Mouse (Mus musculus) B cell, adult 2 months (primary cell): ENCODE measurements around the gene Rpl3l.
A peak's percentile ranks its signal among the peaks of the same experiment; 100 is the strongest.

Experiments
- DNase-seq, 2 experiments: peaks; one replicate each; pipeline ENCODE4 v3.0.0; 2022

Rpl3l gene

GRCm38 (mm10) chr17:24743896-24744295 is 16.3 kb downstream of the Rpl3l start:
- DNase-seq = no peak

GRCm38 (mm10) chr17:24744381-24744780 is 16.8 kb downstream of the Rpl3l start:
- no peak for DNase-seq

DNA sequence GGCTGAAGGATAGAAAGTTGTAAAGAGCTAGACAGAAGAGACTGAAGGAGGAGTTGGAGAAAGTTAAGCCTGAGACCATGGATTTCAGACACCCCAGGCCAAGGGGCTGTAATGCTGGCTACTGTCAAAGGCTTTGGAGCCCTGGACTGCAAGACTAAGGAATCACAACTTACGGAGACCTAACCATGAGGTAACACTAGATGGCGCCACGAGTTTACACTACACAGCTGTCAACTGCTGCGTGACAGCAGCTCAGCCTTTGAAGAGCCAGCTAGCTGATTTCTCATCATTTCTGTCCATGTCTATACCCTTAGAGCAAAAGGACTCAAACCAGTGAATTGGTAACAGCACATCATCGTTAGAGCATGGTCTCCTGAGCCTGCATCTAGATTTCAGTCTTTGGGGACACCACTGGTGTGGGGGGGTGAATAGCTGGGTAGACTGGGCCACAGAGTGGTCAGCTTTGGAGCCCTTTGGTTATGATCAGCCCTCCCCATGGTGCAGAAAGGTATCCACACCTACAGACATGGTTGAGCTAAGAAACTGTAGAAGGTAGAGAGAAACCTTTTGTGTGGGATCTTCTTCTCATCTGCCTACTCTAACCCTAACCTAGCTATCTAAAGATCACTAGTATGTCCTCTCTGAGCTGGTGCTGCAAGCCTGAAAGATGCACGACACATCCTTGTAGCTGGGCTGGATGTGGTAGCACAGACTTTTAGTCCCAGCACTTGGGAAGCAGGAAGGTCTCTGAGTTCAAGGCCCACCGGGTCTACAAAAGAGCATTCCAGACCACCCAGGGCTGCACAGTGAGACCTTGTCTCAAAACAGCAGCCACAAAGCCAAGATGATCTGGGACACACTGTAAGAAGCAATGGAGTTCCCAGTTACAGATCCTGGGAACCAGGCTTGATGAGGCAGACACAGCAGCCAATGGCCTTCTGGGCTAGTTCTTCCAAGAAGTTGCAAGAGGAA is 18.2 kb downstream of the Rpl3l start:
- peak; percentile 85 to 88 for DNase-seq

- no peak for DNase-seq
These were observed 19.4 kb downstream of the Rpl3l start for GRCm38 (mm10) chr17:24746986-24747385.

GRCm38 (mm10) chr17:24751528-24751927 is 23.9 kb downstream of the Rpl3l start:
- no peak for DNase-seq

- DNase-seq = peak; percentile 33 to 37
These were observed 25.1 kb downstream of the Rpl3l start, which contains the start of gene Hs3st6 for GRCm38 (mm10) chr17:24752415-24753394. Gene Hs3st6 (plus strand): TSS chr17:24752988.

DNA sequence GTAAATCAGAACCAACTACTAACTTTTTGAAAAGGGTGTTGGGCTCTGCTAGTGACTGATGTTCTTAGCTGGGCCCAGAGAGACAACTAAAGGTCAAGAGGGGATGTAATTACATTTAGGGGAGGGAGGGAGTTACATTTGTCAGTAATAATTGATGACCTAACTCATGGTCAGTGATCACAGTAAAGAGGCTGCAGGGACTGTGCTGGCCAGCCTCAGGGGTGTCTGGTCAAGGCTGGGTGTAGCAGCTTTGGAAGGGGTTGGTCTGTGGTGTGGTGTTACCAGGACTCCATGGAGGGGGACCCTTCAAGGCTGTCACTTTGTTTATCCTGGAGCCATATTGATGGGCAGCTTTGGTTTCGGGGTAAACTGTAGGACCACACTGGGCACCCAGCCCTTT is 29.8 kb downstream of the Rpl3l start:
- DNase-seq = no peak

DNA sequence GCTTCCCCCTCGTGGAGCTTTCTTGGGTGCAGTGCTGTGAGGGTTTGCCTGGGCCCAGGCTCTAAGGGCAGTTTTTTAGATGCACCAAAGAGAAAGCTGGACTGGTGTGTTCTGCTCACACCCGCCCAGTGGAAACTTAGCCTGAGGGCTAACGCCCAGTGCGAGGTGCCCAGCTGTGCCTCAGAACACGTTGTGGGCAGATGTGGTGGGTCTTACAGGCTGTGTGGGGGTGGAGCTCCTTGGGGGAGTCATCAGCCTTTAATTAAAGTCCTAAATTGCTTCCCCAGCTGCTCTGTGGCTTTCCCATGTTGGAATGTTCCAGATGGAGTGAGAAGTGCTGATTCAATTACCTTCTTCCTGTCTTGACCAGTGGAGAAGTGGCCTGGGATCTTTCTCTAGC is 33.5 kb downstream of the Rpl3l start:
- no peak for DNase-seq

GRCm38 (mm10) chr17:24765016-24765905 is 37.6 kb downstream of the Rpl3l start:
- no peak for DNase-seq

- no peak for DNase-seq
These were observed 38.8 kb downstream of the Rpl3l start for GRCm38 (mm10) chr17:24766266-24766875.

DNA sequence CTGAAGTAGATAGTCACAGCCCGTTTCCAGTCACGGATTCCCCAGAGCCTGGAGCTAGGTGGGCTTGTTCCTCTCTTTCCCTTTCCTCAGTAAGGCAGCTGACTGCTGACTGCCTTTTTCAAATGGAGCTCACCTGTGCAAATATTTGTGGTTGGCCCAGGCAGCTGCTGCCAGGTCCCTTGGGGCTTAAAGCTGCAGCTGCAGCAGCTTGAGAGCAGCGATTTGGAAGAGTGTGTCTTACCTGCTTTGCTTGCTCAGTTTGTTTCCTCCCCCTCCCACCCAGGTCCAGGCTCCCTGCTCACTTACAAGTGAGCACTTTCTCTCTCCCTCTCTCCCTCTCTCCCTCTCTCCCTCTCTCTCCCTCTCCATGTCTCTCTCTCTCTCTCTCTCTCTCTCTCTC is 41.5 kb downstream of the Rpl3l start:
- no peak for DNase-seq

DNA sequence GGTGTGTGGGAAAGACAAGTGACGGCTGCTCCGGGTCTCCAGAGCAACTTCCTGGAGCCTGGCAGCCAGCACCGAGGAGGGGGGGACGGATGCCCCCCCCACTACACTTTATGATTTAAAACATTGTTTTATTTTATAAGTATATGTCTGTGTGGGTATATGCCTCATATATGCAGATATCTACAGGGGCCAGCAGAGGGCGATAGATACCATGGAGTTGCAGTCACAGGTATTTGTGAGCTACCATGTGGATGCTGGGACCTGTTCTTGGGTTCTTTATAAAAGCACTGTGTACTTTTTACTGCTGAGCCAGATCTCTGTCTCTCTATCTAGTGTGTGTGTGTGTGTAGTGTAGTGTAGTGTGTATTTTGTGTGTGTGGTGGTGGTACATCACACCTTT is 45.6 kb downstream of the Rpl3l start:
- DNase-seq = no peak

DNA sequence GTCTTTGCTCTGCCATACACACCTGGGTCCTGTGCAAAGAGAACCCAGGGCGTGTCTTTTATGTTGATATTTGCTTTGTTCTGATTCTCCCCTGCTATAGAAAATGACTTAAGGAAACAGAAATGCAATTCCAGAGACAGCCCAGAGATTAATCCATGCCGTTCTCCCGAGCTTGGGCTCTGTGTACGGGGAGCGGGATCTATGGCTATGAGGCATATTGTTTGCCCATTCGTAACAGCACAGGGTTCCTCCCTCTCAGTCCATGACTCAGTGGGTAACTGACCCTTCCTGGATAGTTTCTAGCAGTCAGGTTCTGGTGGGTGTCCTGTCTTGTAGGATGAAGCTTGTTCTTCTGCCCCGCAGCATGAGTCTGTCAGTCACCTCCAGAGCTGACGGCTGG is 47.6 kb downstream of the Rpl3l start:
- DNase-seq = no peak

DNA sequence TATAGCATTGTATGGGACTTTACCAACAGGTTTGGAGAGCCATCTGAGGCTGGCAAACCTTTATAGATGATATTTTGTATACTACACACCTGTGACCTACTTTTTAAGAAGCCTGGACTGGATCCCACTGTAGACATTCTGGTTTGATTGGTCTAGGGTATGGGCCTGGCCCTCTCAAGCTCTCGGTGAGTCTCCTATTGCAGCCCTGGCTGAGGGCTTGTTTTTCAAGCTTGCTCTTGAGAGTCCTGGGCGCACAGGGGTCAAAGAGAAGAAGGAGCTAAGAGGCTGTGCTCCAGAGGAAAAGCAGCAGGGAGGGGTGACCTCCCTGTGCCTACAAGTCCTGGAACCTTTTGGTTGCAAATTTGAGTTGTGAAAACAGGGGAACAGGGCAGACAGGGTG is 49.5 kb downstream of the Rpl3l start:
- no peak for DNase-seq

DNA sequence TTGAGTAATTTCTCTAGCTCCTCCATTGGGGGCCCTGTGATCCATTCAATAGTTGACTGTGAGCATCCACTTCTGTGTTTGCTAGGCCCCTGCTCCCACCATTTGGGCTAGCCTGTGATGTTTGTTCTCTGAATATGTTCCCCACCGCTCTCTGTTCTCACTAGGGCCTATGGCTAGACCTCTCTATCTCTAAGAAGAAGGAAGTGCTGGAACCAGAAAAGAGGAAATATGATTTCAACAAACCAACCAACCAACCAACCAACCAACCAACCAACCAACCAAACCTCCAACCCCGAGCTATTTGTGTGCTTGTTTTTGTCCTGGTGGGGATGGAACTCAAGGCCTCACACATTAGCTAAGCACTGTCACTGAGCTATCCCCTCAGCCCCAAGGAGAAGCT is 53.2 kb downstream of the Rpl3l start:
- DNase-seq = peak in 1 of 2 experiments; percentile 8
